Mouse (Mus musculus) mouse embryonic stem cell (cell line): ENCODE measurements around the gene Stx17.

Source experiments
- in situ Hi-C, 2 experiments: fragments of 300-500 bp; cut with MboI; formaldehyde crosslinking; loops; 1 replicate in 1 of 2; 3 replicates in 1 of 2; pipeline ENCODE4 v1.14.3; 2019 to 2020; ENCODE audit warnings: low sequenced_read_pairs in 2 of 2, low pct_unique_long_range_greater_than_20kb in 1 of 2, mixed read lengths in 1 of 2; ENCODE audit not compliant: unreplicated experiment in 1 of 2

Gene Stx17

DNA sequence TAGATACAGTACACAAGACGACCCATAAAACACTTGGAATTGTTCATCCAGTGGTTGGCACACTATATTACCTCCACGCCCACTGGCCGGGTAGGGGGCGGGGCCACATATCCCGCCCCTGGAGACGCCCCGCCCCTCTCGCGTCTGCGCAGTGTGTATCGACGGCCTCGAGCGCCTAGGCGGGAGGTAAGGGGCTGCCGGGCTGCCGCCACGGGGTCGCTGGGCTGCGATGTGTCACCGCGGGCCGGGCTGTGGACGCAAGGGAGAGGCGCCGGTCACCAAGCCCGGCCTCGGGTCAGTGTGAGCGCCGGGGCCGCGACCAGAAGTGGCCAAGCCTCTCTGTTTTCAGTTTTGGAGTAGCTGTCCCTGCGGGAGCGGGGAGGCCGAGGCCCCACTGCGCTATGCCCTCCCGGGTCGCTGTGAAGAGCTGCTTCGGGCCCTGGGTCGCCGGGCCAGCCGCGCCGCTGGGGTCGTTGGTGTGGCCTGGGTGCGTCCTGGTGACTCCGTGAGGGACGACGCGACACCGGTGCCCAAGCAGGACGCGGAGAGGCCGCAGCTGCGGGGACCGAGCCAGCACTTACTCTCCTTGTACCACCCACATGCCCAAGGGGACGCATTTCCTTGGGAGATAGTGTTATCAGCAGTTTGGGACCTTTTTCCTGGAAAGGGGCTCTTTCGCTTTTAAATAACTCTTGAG lies at the start of gene Stx17:
Gene Stx17 (plus strand): TSS at position 143 of the 697 bp plus-strand sequence.
- in situ Hi-C loops = loop anchor here in 1 of 2 experiments (25.0 kb wide), 1 partner anchor 262 kb away; no protein-coding TSS in a partner anchor

- in situ Hi-C loops = no loop called here
Observed at GRCm38 (mm10) chr4:48076693-48077471, 47.8 kb upstream of the Stx17 start.

DNA sequence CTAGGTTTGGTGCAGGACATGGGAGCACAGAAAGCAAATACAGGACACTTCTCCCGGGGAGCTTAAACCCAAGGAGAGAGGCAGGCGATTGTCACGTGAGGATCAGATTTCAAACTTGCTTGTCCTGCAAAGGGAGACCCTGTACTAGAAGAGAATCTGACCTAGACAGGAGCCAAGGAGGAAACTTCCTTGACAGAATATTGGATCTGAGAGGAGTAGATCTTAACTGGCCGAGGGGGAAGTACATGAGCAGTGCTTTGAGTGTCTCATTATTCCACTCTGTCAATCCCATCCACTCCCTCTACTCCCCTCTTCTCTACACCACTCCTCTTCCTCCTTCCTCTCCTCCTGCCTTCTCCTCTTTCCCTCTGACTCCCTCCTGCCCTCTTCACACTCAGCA lies 46.5 kb upstream of the Stx17 start:
- in situ Hi-C loops = no loop called here

DNA sequence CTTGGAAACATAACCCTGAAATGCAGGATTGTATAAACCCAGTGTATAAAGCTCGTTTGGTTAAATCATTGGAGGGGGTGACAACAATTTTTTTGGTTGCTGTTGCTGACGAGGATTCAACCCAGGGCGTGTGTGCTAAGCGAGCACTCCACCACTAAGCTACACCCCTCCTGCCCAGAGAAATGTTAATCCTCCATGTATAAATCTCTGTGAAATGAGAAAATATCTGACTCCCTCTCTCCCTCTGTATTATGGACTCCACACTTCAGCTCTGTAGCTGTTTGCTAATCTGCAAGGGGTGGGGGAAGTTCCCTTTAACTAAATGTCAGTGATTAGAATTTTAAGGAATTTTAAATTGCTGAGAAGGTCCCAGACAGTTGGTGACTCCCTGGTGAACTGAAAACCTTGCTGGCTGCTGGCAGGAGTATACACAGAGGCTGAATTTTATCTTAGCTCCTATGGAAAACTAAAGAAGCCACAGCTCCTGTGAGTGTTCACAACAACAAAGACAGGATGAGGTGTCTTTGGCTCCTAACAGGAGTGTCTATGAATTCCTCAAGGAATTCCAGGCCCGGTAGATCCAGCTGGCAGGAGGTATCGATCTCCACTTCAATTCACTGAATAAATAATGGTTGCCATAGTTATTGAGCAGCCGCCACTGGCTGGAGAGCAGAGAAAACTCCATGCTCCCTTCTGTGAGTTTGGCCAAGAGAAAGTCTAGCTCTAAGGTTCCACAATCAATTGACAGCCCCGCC lies 45.3 kb upstream of the Stx17 start:
- in situ Hi-C loops = no loop called here

DNA sequence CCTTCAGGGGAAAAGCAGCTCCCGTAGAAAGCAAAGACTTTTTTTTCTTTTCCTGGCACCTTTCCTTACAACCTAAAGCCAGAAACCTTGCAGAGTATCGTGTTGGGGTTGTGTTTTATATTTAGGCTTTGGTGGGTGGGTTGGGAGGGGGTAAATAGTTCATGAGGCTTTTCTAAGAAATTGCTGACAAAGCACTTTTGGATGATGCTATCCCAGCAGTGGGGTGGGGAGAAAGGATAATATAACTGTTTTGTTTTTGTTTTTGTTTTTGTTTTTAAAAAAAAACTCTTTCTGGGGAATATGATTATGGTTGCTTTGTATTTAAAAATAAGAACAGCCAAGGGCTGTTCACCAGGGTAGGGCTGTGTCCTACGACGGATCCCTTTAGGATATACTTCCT lies 41.3 kb upstream of the Stx17 start:
- in situ Hi-C loops = no loop called here

DNA sequence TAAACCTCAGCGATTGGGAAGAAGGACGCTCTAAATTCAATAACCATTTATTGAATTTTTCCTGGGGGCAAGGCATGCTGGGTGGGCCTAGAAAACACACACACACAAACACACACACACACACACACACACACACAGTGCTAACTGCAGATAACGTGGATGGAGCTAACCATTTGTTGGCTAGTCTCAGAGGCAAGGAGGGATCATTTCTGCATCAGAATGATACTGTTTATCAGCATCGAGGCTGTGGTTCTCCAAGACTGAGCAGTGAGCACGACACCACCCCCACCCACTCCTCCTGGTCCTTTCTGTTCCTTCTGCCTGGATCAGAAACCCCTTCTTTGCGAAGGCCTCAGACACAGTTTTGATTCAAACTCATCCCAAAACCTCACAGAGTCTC lies 38.1 kb upstream of the Stx17 start:
- in situ Hi-C loops = no loop called here

DNA sequence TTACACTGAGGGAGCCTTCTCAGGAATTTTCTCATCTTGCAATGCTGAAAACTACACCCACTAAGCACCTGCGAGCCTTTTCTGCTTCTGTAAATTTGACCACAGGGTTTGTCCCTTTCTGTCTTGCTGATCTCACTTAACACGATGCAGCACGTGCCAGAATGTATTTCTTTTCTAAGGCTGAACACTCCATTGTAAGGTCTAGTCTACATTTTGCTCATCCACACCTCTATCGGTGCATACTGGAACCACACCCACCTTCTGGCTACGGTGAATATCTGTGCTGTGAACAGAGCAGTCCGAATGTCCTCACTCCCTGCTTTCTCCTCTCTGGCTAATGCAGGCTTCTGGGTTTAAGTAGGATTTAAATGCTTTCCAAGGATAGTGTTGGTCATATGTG lies 37.2 kb upstream of the Stx17 start:
- in situ Hi-C loops = no loop called here

DNA sequence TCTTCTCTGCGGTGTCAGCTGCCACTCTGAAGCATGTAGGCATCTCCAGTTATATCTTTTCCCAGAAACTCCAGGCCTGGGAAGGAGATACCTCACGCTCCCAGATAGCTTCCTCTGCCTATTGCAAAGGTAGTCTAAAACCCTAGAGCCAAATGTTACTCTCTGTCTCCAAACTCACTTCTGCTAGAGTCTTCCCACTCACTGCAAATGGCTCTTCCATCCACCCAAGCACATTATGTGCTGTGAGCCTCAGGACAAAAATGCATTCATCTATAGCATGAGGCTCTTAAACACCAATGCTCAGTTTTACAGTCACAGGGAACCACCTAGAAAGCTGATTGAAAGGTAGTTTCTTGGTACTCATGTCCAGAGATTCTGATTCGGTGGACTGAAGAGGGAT lies 31.5 kb upstream of the Stx17 start:
- in situ Hi-C loops = no loop called here

GRCm38 (mm10) chr4:48100217-48100616 lies 24.5 kb upstream of the Stx17 start:
- in situ Hi-C loops = loop anchor here in 1 of 2 experiments (25.0 kb wide), 1 partner anchor 287 kb away; no protein-coding TSS in a partner anchor

DNA sequence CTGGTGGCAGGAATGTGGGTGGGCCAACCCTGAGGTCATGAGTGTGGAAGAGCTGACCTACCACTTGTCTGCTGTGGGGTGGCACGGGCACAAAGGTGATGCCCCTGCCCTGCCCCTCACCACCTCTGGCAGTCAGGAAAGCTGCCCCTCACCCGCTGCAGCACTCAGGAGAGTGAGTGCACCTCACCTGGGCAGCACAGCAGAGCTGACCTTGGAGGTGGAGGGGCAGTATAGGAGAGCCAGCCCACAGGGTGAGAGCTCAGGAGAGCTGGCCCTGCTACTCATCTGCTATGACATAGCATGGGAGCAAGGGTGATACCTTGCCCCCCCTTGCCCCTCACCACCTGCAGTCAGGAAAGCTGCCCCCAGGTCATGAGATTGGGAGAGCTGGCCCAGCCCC lies 22.7 kb upstream of the Stx17 start:
- in situ Hi-C loops = loop anchor here in 1 of 2 experiments (25.0 kb wide), 1 partner anchor 285 kb away; no protein-coding TSS in a partner anchor

DNA sequence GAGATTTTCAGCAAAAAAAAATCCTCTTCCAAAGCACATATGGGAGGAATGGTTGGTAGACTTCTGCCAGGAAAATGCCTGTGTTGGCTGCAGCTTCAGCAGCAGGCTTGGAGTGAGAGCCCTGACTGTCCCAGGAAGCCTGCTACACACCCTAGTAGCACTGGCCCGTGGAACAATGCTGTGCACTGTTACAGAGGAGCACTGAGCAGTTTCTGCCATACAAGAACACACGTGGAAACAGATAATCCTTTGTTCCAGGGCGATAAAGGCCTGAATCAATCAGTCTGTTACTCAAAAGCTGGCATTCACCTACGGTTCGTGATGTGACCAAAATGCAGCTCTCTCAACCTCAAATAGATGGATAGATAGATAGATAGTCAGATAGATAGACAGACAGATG lies 19.3 kb upstream of the Stx17 start:
- in situ Hi-C loops = loop anchor here in 1 of 2 experiments (25.0 kb wide), 1 partner anchor 282 kb away; no protein-coding TSS in a partner anchor

DNA sequence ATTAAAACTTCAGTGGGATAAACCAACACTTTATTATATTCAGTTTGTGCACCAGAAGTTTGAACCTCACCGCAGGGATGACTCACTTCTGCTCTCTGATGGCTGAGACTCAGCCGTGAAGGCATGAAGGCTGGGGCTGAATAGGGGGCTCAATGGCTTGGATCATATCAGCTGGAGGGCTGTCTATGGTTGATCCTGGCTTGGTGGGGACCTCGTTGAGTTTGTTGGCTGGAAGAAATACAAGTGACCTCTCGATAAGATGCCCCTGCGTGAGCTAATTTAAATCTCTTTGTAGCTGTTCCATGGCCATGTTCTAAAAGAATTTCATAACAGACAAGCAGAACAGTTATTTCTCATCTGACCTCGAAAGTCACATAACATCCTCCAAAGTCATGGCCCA lies 17.6 kb upstream of the Stx17 start:
- in situ Hi-C loops = loop anchor here in 1 of 2 experiments (25.0 kb wide), 1 partner anchor 280 kb away; no protein-coding TSS in a partner anchor

- in situ Hi-C loops = loop anchor here in 1 of 2 experiments (25.0 kb wide), 1 partner anchor 279 kb away; no protein-coding TSS in a partner anchor
Observed at GRCm38 (mm10) chr4:48108591-48108990, 16.1 kb upstream of the Stx17 start.

- in situ Hi-C loops = loop anchor here in 1 of 2 experiments (25.0 kb wide), 1 partner anchor 277 kb away; no protein-coding TSS in a partner anchor
Observed at GRCm38 (mm10) chr4:48110331-48110730, 14.4 kb upstream of the Stx17 start.

DNA sequence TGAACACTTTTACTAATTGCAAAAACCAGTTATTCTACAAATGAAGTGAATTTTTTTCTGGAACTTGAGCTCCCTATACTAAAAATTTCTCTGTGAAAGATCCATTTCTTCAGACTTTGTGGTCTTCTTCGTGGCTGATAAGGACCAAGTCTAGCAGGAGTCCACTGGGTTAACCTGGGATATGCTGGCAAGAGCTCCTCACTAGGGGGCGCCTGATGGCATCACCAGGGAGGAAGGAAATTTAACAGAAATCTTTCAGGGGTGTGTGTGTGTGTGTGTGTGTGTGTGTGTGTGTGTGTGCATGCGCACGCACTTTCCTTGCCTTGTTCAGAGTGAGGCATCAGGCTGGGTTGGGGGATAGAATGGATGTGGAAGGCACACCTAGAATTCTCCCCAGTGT lies 8.5 kb upstream of the Stx17 start:
- in situ Hi-C loops = loop anchor here in 1 of 2 experiments (25.0 kb wide), 1 partner anchor 271 kb away; no protein-coding TSS in a partner anchor

GRCm38 (mm10) chr4:48124416-48124772 lies 321 bp upstream of the Stx17 start:
- in situ Hi-C loops = loop anchor here in 1 of 2 experiments (25.0 kb wide), 1 partner anchor 263 kb away; no protein-coding TSS in a partner anchor

- in situ Hi-C loops = no loop called here
Observed at GRCm38 (mm10) chr4:48130314-48130713, 5.6 kb downstream of the Stx17 start.

- in situ Hi-C loops = no loop called here
Observed at GRCm38 (mm10) chr4:48131606-48132005, 6.9 kb downstream of the Stx17 start.

DNA sequence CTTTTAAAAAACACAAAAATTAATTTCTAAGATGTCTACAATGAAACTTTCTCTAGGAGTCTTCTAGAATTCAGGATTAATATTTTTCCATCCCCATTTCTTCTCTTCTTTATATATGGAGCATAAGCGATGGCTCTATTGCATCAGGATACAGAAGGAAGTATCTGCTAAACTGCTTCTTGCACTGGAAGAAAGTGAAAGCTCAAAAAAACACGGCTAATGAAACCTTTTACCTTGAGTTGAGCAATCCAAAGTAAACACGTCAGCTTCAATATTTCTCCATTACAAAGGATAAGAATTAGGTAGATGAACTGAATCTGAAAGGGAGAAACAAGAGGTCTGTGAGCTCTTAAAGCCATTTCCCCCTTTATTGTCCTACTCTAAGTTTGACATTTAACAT lies 8.0 kb downstream of the Stx17 start:
- in situ Hi-C loops = no loop called here
